Mouse (Mus musculus) hindbrain, embryonic 16.5 days (tissue): Measurements from ENCODE around the gene Itih5. TPM values are rescaled to one million over a fixed set of nuclear protein-coding genes. Genes with fewer than 3 reads are reported as not detected.

Experiments
- ATAC-seq: fragments of 200-750 bp; cut with Nextera tagmentation; 2 replicates; pipeline ENCODE4 v1.8.0; 2017; ENCODE audit warnings: moderate TSS enrichment, moderate library complexity
- H3K27ac ChIP-seq: fragments of 300-500 bp; sonication (generic); 2 replicates; pipeline ENCODE4 v1.5.1; 2014; ENCODE audit warnings: low read depth, mild to moderate bottlenecking, control low read depth, low read length, moderate library complexity
- H3K27me3 ChIP-seq: fragments of 300-500 bp; sonication (generic); replicated peaks from 2 replicates; pipeline ENCODE4 v1.6.1; 2014; ENCODE audit warnings: low read length; ENCODE audit not compliant: control insufficient read depth, insufficient read depth
- H3K36me3 ChIP-seq: fragments of 300-500 bp; sonication (generic); 2 replicates; pipeline ENCODE4 v1.6.1; 2014; ENCODE audit warnings: mild to moderate bottlenecking, low read length, moderate library complexity, mixed read lengths; ENCODE audit not compliant: control insufficient read depth, insufficient read depth
- H3K4me1 ChIP-seq: fragments of 300-500 bp; sonication (generic); 2 replicates; pipeline ENCODE4 v1.6.1; 2014; ENCODE audit warnings: low read depth, low read length; ENCODE audit not compliant: control insufficient read depth, insufficient read depth
- H3K4me2 ChIP-seq: fragments of 300-500 bp; sonication (generic); 2 replicates; pipeline ENCODE4 v1.6.1; 2014; ENCODE audit warnings: mild to moderate bottlenecking, low read length, control low read depth, moderate library complexity
- H3K4me3 ChIP-seq: fragments of 300-500 bp; sonication (generic); 2 replicates; pipeline ENCODE4 v1.5.1; 2014; ENCODE audit warnings: mild to moderate bottlenecking, low read length, control low read depth, moderate library complexity
- H3K9ac ChIP-seq: fragments of 300-500 bp; sonication (generic); 2 replicates; pipeline ENCODE4 v1.6.1; 2014; ENCODE audit warnings: low read depth, mild to moderate bottlenecking, control low read depth, low read length, moderate library complexity
- H3K9me3 ChIP-seq: fragments of 300-500 bp; sonication (generic); 2 replicates; pipeline ENCODE4 v1.6.1; 2014; ENCODE audit warnings: mild to moderate bottlenecking, low read length, moderate library complexity; ENCODE audit not compliant: control insufficient read depth
- WGBS: fragments of 180-500 bp; shearing (Covaris S2); extraction: QIAGEN DNeasy Blood & Tissue Kit; methylation state at CpG from one replicate; pipeline ENCODE4 v1.1.7; 2014; 5-methylcytosine and 5-hydroxymethylcytosine counted together
- polyA plus RNA-seq: library from polyadenylated mRNA; unstranded; fragments of >200 nt; fragmentation: Nextera tagmentation; extraction: Ambion mirVana; gene quantifications from 2 replicates; pipeline ENCODE4 v1.2.1, GENCODE M21; 2015

The Itih5 gene
- polyA plus RNA-seq, 1 experiment from 2014 or later = 9.8 TPM

- no peaks in the 10 kb centered on the region for H3K4me1 ChIP-seq
- no peaks in the 10 kb centered on the region for H3K36me3 ChIP-seq
- 79% methylated on average over 9 of the region's 9 CpGs for WGBS
- no peak overlapping the region for H3K4me2 ChIP-seq
- ATAC-seq = no peak
- H3K27ac ChIP-seq = no peak overlapping the region; the same call in 1 of the 2 replicates
- no peak overlapping the region for H3K9ac ChIP-seq
- H3K9me3 ChIP-seq = peaks cover 3% of the 10 kb centered on the region; the same call in 1 of the 2 replicates
- H3K4me3 ChIP-seq = no peak overlapping the region
- H3K27me3 ChIP-seq = no peaks in the 10 kb centered on the region
These were observed 97.1 kb downstream of the Itih5 start for GRCm38 (mm10) chr2:10250441-10250840.

GRCm38 (mm10) chr2:10250926-10251325, 97.6 kb downstream of the Itih5 start:
- peak; percentile 52; the same call in 1 of the 2 replicates for ATAC-seq
- Histone ChIP-seq H3K9ac (no peak overlapping the region), H3K4me2 (no peak overlapping the region), H3K27me3 (no peaks in the 10 kb centered on the region), H3K27ac (no peak overlapping the region), H3K4me1 (no peaks in the 10 kb centered on the region), H3K9me3 (peaks cover 3% of the 10 kb centered on the region; the same call in 1 of the 2 replicates), H3K4me3 (no peak overlapping the region), H3K36me3 (no peaks in the 10 kb centered on the region)
- WGBS = 53% methylated on average over 4 of the region's 4 CpGs

GRCm38 (mm10) chr2:10251466-10251865, 98.1 kb downstream of the Itih5 start:
- Histone ChIP-seq H3K27me3 (no peaks in the 10 kb centered on the region), H3K27ac (no peak overlapping the region), H3K36me3 (no peaks in the 10 kb centered on the region), H3K9me3 (peaks cover 3% of the 10 kb centered on the region; the same call in 1 of the 2 replicates), H3K4me1 (no peaks in the 10 kb centered on the region), H3K4me2 (no peak overlapping the region), H3K4me3 (no peak overlapping the region), H3K9ac (no peak overlapping the region)
- ATAC-seq = no peak
- WGBS = 90% methylated on average over 9 of the region's 9 CpGs

- no peak overlapping the region for H3K4me3 ChIP-seq
- H3K4me1 ChIP-seq = no peaks in the 10 kb centered on the region
- H3K4me2 ChIP-seq = no peak overlapping the region
- no peak for ATAC-seq
- H3K36me3 ChIP-seq = no peaks in the 10 kb centered on the region
- no peak overlapping the region for H3K27ac ChIP-seq
- no peaks in the 10 kb centered on the region for H3K27me3 ChIP-seq
- H3K9me3 ChIP-seq = peaks cover under 1% of the 10 kb centered on the region; the same call in 1 of the 2 replicates
- WGBS = 75% methylated on average over 2 of the region's 2 CpGs
- H3K9ac ChIP-seq = no peak overlapping the region
These were observed 98.6 kb downstream of the Itih5 start for GRCm38 (mm10) chr2:10252016-10252415.

- H3K4me3 ChIP-seq = no peak overlapping the region
- no peaks in the 10 kb centered on the region for H3K27me3 ChIP-seq
- no peaks in the 10 kb centered on the region for H3K36me3 ChIP-seq
- WGBS = 81% methylated on average over 3 of the region's 3 CpGs
- H3K27ac ChIP-seq = no peak overlapping the region
- H3K9ac ChIP-seq = no peak overlapping the region
- H3K4me2 ChIP-seq = no peak overlapping the region
- H3K9me3 ChIP-seq = no peaks in the 10 kb centered on the region; the same call in 1 of the 2 replicates
- no peak for ATAC-seq
- H3K4me1 ChIP-seq = no peaks in the 10 kb centered on the region
These were observed 100.0 kb downstream of the Itih5 start for GRCm38 (mm10) chr2:10253351-10253750.

GRCm38 (mm10) chr2:10256949-10257348, 103.6 kb downstream of the Itih5 start:
- Histone ChIP-seq H3K4me3 (no peak overlapping the region), H3K9ac (no peak overlapping the region), H3K27me3 (no peaks in the 10 kb centered on the region), H3K4me1 (no peaks in the 10 kb centered on the region), H3K27ac (no peak overlapping the region), H3K9me3 (no peaks in the 10 kb centered on the region; the same call in 1 of the 2 replicates), H3K36me3 (no peaks in the 10 kb centered on the region), H3K4me2 (no peak overlapping the region)
- no peak for ATAC-seq
- 71% methylated on average over 5 of the region's 5 CpGs for WGBS

- Histone ChIP-seq H3K4me3 (no peak overlapping the region), H3K4me2 (no peak overlapping the region), H3K27me3 (no peaks in the 10 kb centered on the region), H3K27ac (no peak overlapping the region), H3K36me3 (no peaks in the 10 kb centered on the region), H3K9me3 (no peaks in the 10 kb centered on the region; the same call in 1 of the 2 replicates), H3K4me1 (peaks cover 4% of the 10 kb centered on the region), H3K9ac (no peak overlapping the region)
- WGBS = 80% methylated on average over 5 of the region's 5 CpGs
- ATAC-seq = no peak
These were observed 104.9 kb downstream of the Itih5 start for GRCm38 (mm10) chr2:10258312-10258711.

GRCm38 (mm10) chr2:10260109-10260508, 106.7 kb downstream of the Itih5 start:
- H3K27me3 ChIP-seq = no peaks in the 10 kb centered on the region
- H3K4me1 ChIP-seq = peaks cover 4% of the 10 kb centered on the region
- ATAC-seq = no peak
- no peak overlapping the region for H3K4me2 ChIP-seq
- no peaks in the 10 kb centered on the region; the same call in 1 of the 2 replicates for H3K9me3 ChIP-seq
- no peak overlapping the region for H3K4me3 ChIP-seq
- no peak overlapping the region for H3K9ac ChIP-seq
- H3K36me3 ChIP-seq = no peaks in the 10 kb centered on the region
- 34% methylated on average over 5 of the region's 5 CpGs for WGBS
- H3K27ac ChIP-seq = no peak overlapping the region

GRCm38 (mm10) chr2:10261337-10261736, 108.0 kb downstream of the Itih5 start:
- no peak overlapping the region for H3K4me2 ChIP-seq
- no peaks in the 10 kb centered on the region; the same call in 1 of the 2 replicates for H3K9me3 ChIP-seq
- no peaks in the 10 kb centered on the region for H3K27me3 ChIP-seq
- H3K36me3 ChIP-seq = no peaks in the 10 kb centered on the region
- no peak overlapping the region for H3K27ac ChIP-seq
- H3K4me3 ChIP-seq = no peak overlapping the region
- WGBS = 81% methylated on average over 5 of the region's 5 CpGs
- ATAC-seq = no peak
- H3K4me1 ChIP-seq = peaks cover 4% of the 10 kb centered on the region
- no peak overlapping the region for H3K9ac ChIP-seq

- Histone ChIP-seq H3K4me3 (no peak overlapping the region), H3K27me3 (no peaks in the 10 kb centered on the region), H3K4me1 (peaks cover 4% of the 10 kb centered on the region), H3K4me2 (no peak overlapping the region), H3K36me3 (no peaks in the 10 kb centered on the region), H3K9ac (no peak overlapping the region), H3K9me3 (no peaks in the 10 kb centered on the region; the same call in 1 of the 2 replicates), H3K27ac (no peak overlapping the region)
- peak; percentile 74 for ATAC-seq
- 12% methylated on average over 5 of the region's 5 CpGs for WGBS
These were observed 109.4 kb downstream of the Itih5 start for GRCm38 (mm10) chr2:10262722-10263121.
